Mouse (Mus musculus): ENCODE measurements around the gene Gm10277. TPM values are rescaled to one million over a fixed set of nuclear protein-coding genes. Genes with fewer than 3 reads are reported as not detected.

Gm10277 gene
- total RNA-seq (2012; rRNA removed): 0.08 TPM in 1 of 2 replicates, not detected in the other
- total RNA-seq (2014; rRNA removed): not detected in 2 replicates
- polyA plus RNA-seq (2012; ENCODE audit: insufficient read length, low read depth): 0.10 and 0.11 TPM in 2 replicates

DNA sequence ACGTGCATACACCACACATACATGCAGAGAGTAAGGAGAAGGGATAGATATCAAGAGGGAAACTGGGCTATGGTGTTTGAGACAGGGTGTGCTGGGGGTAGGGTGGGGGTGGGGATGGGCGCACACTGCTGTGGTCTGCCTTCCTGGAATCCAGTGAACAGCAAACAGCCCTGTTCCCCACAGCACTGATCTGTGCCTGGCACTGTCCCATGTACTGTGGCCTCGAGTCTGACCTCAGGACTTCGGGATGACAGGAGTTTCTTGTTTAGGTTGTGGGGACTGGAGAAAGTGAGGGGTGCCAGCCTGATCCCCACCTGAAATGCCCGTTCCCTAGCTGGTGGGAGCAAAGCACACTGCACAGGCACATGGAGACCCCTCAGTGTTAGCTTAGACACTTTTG lies at the start of gene Gm10277:
Gm10277 (minus strand) TSS at position 41 of the 400 bp plus-strand sequence.
- H3K79me2 ChIP-seq (replicated peaks; ENCODE audit: control insufficient read depth, extremely low read depth, insufficient read depth, poor library complexity, severe bottlenecking): no peaks in the 10 kb centered on the region

DNA sequence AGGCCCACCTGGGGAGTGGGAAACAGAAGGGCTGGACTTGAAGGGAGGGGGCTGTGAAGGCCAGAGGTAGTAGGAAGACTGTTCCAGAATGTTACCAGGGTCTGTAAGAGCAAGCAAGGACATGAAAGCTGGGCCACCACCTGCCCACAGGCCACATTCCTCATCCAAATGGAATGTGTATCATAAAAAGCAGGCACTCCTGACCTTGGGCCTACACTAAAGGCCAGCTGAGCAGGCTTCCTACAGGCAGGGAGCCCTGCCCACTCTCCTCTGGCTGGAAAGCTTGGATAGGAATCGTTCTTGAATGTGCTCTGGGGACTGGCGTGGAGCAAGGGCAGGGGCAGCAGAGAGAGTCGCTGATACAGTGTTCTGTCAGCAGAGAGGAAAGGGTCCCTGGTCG lies 49.2 kb upstream of the Gm10277 start:
- dilution Hi-C loops (cut with MboI; ENCODE audit: extremely low pct_ligation_motif_present, extremely low pct_unique_long_range_greater_than_20kb, low sequenced_read_pairs) (no loop called here), in situ Hi-C loops (cut with MboI; ENCODE audit: low pct_ligation_motif_present, low pct_unique_long_range_greater_than_20kb, low sequenced_read_pairs) (no loop called here)

More for the DNA sequence above, at the start of gene Gm10277:
- no peaks in the 10 kb centered on the region for H3K9me3 ChIP-seq (replicated peaks; ENCODE audit: low read length)
- peaks cover 0 to 4% of the 10 kb centered on the region in 2 experiments for H3K36me3 ChIP-seq (replicated peaks in 1 of 2; ENCODE audit: control insufficient read depth in 1 of 2, insufficient read depth in 1 of 2, low read length in 1 of 2)
- in situ Hi-C loops (cut with MboI; ENCODE audit: low pct_ligation_motif_present, low pct_unique_long_range_greater_than_20kb, low sequenced_read_pairs) (loop anchor here (5.0 to 25.0 kb wide), 2 partner anchors 40 to 675 kb away; no protein-coding TSS in a partner anchor), dilution Hi-C loops (cut with MboI; ENCODE audit: extremely low pct_ligation_motif_present, extremely low pct_unique_long_range_greater_than_20kb, low sequenced_read_pairs) (no loop called here)
- no peak within 1 kb of the TSS for H3K4me3 ChIP-seq (replicated peaks in 1 of 3; ENCODE audit: low read depth in 2 of 3, low read length in 2 of 3, poor library complexity in 1 of 3)
- H3K9ac ChIP-seq (ENCODE audit: insufficient read depth, low read depth): no peak within 1 kb of the TSS
- H3K4me2 ChIP-seq (ENCODE audit: insufficient read depth, low read depth, poor library complexity, severe bottlenecking): no peak within 1 kb of the TSS
- H3K4me1 ChIP-seq (ENCODE audit: control insufficient read depth in 1 of 2, insufficient read depth in 2 of 2): peaks cover 13 to 65% of the 10 kb centered on the region in 2 experiments
- no peak within 1 kb of the TSS for H3K27ac ChIP-seq (ENCODE audit: insufficient read depth, low read depth)
- no peaks in the 10 kb centered on the region for H3K27me3 ChIP-seq (replicated peaks)
- no peak for DNase-seq (ENCODE audit: extremely low read depth)
- TF ChIP-seq TCF12 (IDR thresholded peaks at IDR 0.05; ENCODE audit: low read depth, low read length): no peak
- TF ChIP-seq CHD2 (IDR thresholded peaks at IDR 0.05; ENCODE audit: low read length): no peak
- TF ChIP-seq CHD1 (IDR thresholded peaks at IDR 0.05; ENCODE audit: low read depth, low read length): no peak
- TF ChIP-seq SIN3A (IDR thresholded peaks at IDR 0.05; ENCODE audit: low read length): no peak
- TF ChIP-seq GABPA (IDR thresholded peaks at IDR 0.05; ENCODE audit: insufficient replicate concordance, low read depth, low read length): no peak
- TF ChIP-seq TBP (conservative IDR thresholded peaks at IDR 0.05; ENCODE audit: low read depth, low read length): no peak
- no peak for TF ChIP-seq MAZ (IDR thresholded peaks at IDR 0.05; ENCODE audit: low read depth, low read length)
- TF ChIP-seq HCFC1 (IDR thresholded peaks at IDR 0.05; ENCODE audit: low read depth, low read length): no peak
- TF ChIP-seq E2F4 (IDR thresholded peaks at IDR 0.05; ENCODE audit: insufficient replicate concordance, low read depth, low read length): no peak
- TF ChIP-seq ELF1 (IDR thresholded peaks at IDR 0.05; ENCODE audit: low read depth, low read length): no peak
- no peak for TF ChIP-seq EP300 (IDR thresholded peaks at IDR 0.05; ENCODE audit: low read length)
- TF ChIP-seq MAFK (IDR thresholded peaks at IDR 0.05; ENCODE audit: insufficient replicate concordance, low read length): no peak
- no peak for TF ChIP-seq ZC3H11A (IDR thresholded peaks at IDR 0.05; ENCODE audit: low read depth, low read length)

More for the DNA sequence above, 49.2 kb upstream of the Gm10277 start:
- Histone ChIP-seq H3K9me3 (replicated peaks; ENCODE audit: low read length) (peaks cover 3% of the 10 kb centered on the region), H3K4me2 (ENCODE audit: insufficient read depth, low read depth, poor library complexity, severe bottlenecking) (no peak overlapping the region), H3K27ac (ENCODE audit: insufficient read depth, low read depth) (no peak overlapping the region), H3K27me3 (replicated peaks) (no peaks in the 10 kb centered on the region), H3K4me3 (replicated peaks in 1 of 3; ENCODE audit: low read depth in 2 of 3, low read length in 2 of 3, poor library complexity in 1 of 3) (no peak overlapping the region), H3K9ac (ENCODE audit: insufficient read depth, low read depth) (no peak overlapping the region), H3K4me1 (ENCODE audit: control insufficient read depth in 1 of 2, insufficient read depth in 2 of 2) (peaks cover 0 to 11% of the 10 kb centered on the region in 2 experiments; a peak in 1 of 4 replicates), H3K36me3 (replicated peaks in 1 of 2; ENCODE audit: control insufficient read depth in 1 of 2, insufficient read depth in 1 of 2, low read length in 1 of 2) (peaks cover 24 to 92% of the 10 kb centered on the region in 2 experiments), H3K79me2 (replicated peaks; ENCODE audit: control insufficient read depth, extremely low read depth, insufficient read depth, poor library complexity, severe bottlenecking) (no peaks in the 10 kb centered on the region)
- TF ChIP-seq TCF12 (IDR thresholded peaks at IDR 0.05; ENCODE audit: low read depth, low read length) (no peak), ZC3H11A (IDR thresholded peaks at IDR 0.05; ENCODE audit: low read depth, low read length) (no peak), RCOR1 (conservative IDR thresholded peaks at IDR 0.05; ENCODE audit: low read depth, low read length) (no peak), NELFE (IDR thresholded peaks at IDR 0.05; ENCODE audit: low read depth, low read length) (no peak), MYC (IDR thresholded peaks at IDR 0.05; ENCODE audit: low read depth, low read length) (no peak), CTCF (conservative IDR thresholded peaks at IDR 0.05 in 1 of 2, IDR thresholded peaks at IDR 0.05 in 1 of 2; ENCODE audit: low read depth in 2 of 2, low read length in 2 of 2) (no peak)
- no peak for DNase-seq (ENCODE audit: extremely low read depth)

All from CH12.LX (cell line).